Mouse (Mus musculus) forebrain, embryonic 14.5 days (tissue): ENCODE measurements around the gene Ptprs. TPM values are rescaled to one million over a fixed set of nuclear protein-coding genes. Genes with fewer than 3 reads are reported as not detected.
A peak's percentile ranks its signal among the peaks of the same experiment; 100 is the strongest.

Source experiments
- ATAC-seq: fragments of 200-750 bp; cut with Nextera tagmentation; 2 replicates; pipeline ENCODE4 v1.8.0; 2017; ENCODE audit warnings: mild to moderate bottlenecking, moderate library complexity
- DNase-seq: peaks from one replicate; pipeline ENCODE4 v3.0.0-alpha.2; 2015; ENCODE audit warnings: low spot score
- H3K27ac ChIP-seq: fragments of 300-500 bp; sonication (generic); 2 replicates; pipeline ENCODE4 v1.5.1; 2014; ENCODE audit warnings: low read depth, mild to moderate bottlenecking, control low read depth, low read length, moderate library complexity
- H3K27me3 ChIP-seq: fragments of 300-500 bp; sonication (generic); replicated peaks from 2 replicates; pipeline ENCODE4 v1.6.1; 2014; ENCODE audit warnings: low read length, control low read depth, mixed read lengths; ENCODE audit not compliant: control insufficient read depth, insufficient read depth
- H3K36me3 ChIP-seq: fragments of 300-500 bp; sonication (generic); 2 replicates; pipeline ENCODE4 v1.6.1; 2014; ENCODE audit warnings: low read length, control low read depth; ENCODE audit not compliant: control insufficient read depth, insufficient read depth
- H3K4me1 ChIP-seq: fragments of 300-500 bp; sonication (generic); 2 replicates; pipeline ENCODE4 v1.6.1; 2014; ENCODE audit warnings: antibody characterized with exemption, low read length, control low read depth; ENCODE audit not compliant: control insufficient read depth, insufficient read depth
- H3K4me2 ChIP-seq: fragments of 300-500 bp; sonication (generic); 2 replicates; pipeline ENCODE4 v1.6.1; 2014; ENCODE audit warnings: mild to moderate bottlenecking, control low read depth, low read length
- H3K4me3 ChIP-seq: fragments of 300-500 bp; sonication (generic); 2 replicates; pipeline ENCODE4 v1.5.1; 2014; ENCODE audit warnings: low read depth, low read length, control low read depth
- H3K9ac ChIP-seq: fragments of 300-500 bp; sonication (generic); 2 replicates; pipeline ENCODE4 v1.6.1; 2014; ENCODE audit warnings: mild to moderate bottlenecking, low read length, control low read depth, moderate library complexity
- H3K9me3 ChIP-seq: fragments of 300-500 bp; sonication (generic); replicated peaks from 2 replicates; pipeline ENCODE4 v1.6.1; 2016; ENCODE audit warnings: low read length, control low read depth, mixed read lengths; ENCODE audit not compliant: control insufficient read depth
- WGBS: fragments of 180-500 bp; shearing (Covaris S2); extraction: QIAGEN DNeasy Blood & Tissue Kit; methylation state at CpG from one replicate; pipeline ENCODE4 v1.1.7; 2014; 5-methylcytosine and 5-hydroxymethylcytosine counted together
- polyA plus RNA-seq: library from polyadenylated mRNA; unstranded; fragments of >200 nt; fragmentation: Nextera tagmentation; extraction: Ambion mirVana; gene quantifications from 2 replicates; pipeline ENCODE4 v1.2.1, GENCODE M21; 2014

Gene Ptprs
- polyA plus RNA-seq, 1 experiment from 2014 or later, result 248 TPM

- no peaks in the 10 kb centered on the region for H3K9me3 ChIP-seq
- DNase-seq (no peak), ATAC-seq (no peak)
- H3K9ac ChIP-seq, result no peak overlapping the region
- no peak overlapping the region for H3K4me2 ChIP-seq
- 74% methylated on average over 9 of the region's 9 CpGs for WGBS
- H3K36me3 ChIP-seq, result no peaks in the 10 kb centered on the region
- H3K27me3 ChIP-seq, result no peaks in the 10 kb centered on the region
- peak overlapping the region; percentile 44; the same call in 1 of the 2 replicates for H3K27ac ChIP-seq
- no peak overlapping the region for H3K4me3 ChIP-seq
- H3K4me1 ChIP-seq, result peaks cover 20% of the 10 kb centered on the region
Observed at GRCm38 (mm10) chr17:56485926-56486325, 9.6 kb upstream of the Ptprs start.

- Histone ChIP-seq H3K27me3 (no peaks in the 10 kb centered on the region), H3K4me1 (peaks cover 20% of the 10 kb centered on the region), H3K9ac (no peak overlapping the region), H3K27ac (no peak overlapping the region), H3K9me3 (no peaks in the 10 kb centered on the region), H3K4me2 (no peak overlapping the region), H3K4me3 (no peak overlapping the region), H3K36me3 (no peaks in the 10 kb centered on the region)
- no peak for ATAC-seq
- DNase-seq, result peak; percentile 62
- 57% methylated on average over 8 of the region's 9 CpGs for WGBS
Observed at GRCm38 (mm10) chr17:56485118-56485517, 8.8 kb upstream of the Ptprs start.

GRCm38 (mm10) chr17:56482671-56483070 lies 6.4 kb upstream of the Ptprs start:
- H3K27me3 ChIP-seq, result no peaks in the 10 kb centered on the region
- H3K9ac ChIP-seq, result no peak overlapping the region
- DNase-seq, result no peak
- H3K4me2 ChIP-seq, result no peak overlapping the region
- no peaks in the 10 kb centered on the region for H3K9me3 ChIP-seq
- H3K4me1 ChIP-seq, result peaks cover 12% of the 10 kb centered on the region
- no peak for ATAC-seq
- H3K27ac ChIP-seq, result no peak overlapping the region
- H3K36me3 ChIP-seq, result no peaks in the 10 kb centered on the region
- WGBS, result 92% methylated on average over 1 of the region's 1 CpGs
- no peak overlapping the region for H3K4me3 ChIP-seq

- peaks cover 5% of the 10 kb centered on the region; the same call in 1 of the 2 replicates for H3K4me1 ChIP-seq
- ATAC-seq, result no peak
- 7% methylated on average over 6 of the region's 6 CpGs for WGBS
- H3K4me2 ChIP-seq, result no peak overlapping the region
- no peaks in the 10 kb centered on the region for H3K36me3 ChIP-seq
- no peak overlapping the region for H3K27ac ChIP-seq
- H3K4me3 ChIP-seq, result no peak overlapping the region
- DNase-seq, result peak; percentile 78
- H3K9ac ChIP-seq, result no peak overlapping the region
- 0 out of 2 replicates have a peak, but pooled peaks cover 3% of the 10 kb centered on the region for H3K9me3 ChIP-seq
- H3K27me3 ChIP-seq, result no peaks in the 10 kb centered on the region
Observed at GRCm38 (mm10) chr17:56479358-56479757, 3.1 kb upstream of the Ptprs start.

GRCm38 (mm10) chr17:56478191-56478611 lies 1.9 kb upstream of the Ptprs start:
- Histone ChIP-seq H3K4me2 (no peak overlapping the region), H3K4me3 (no peak overlapping the region), H3K27me3 (no peaks in the 10 kb centered on the region), H3K36me3 (no peaks in the 10 kb centered on the region), H3K27ac (no peak overlapping the region), H3K4me1 (peaks cover 15% of the 10 kb centered on the region), H3K9ac (no peak overlapping the region), H3K9me3 (0 out of 2 replicates have a peak, but pooled peaks cover 3% of the 10 kb centered on the region)
- ATAC-seq (no peak), DNase-seq (no peak)
- WGBS, result 74% methylated on average over 11 of the region's 11 CpGs

- Histone ChIP-seq H3K9me3 (0 out of 2 replicates have a peak, but pooled peaks cover 3% of the 10 kb centered on the region), H3K27ac (no peak overlapping the region), H3K4me2 (no peak overlapping the region), H3K4me1 (peaks cover 19% of the 10 kb centered on the region), H3K36me3 (no peaks in the 10 kb centered on the region), H3K27me3 (no peaks in the 10 kb centered on the region), H3K9ac (no peak overlapping the region), H3K4me3 (no peak overlapping the region)
- DNase-seq (no peak), ATAC-seq (no peak)
- WGBS, result 92% methylated on average over 19 of the region's 19 CpGs
Observed at GRCm38 (mm10) chr17:56477191-56477818, 1.0 kb upstream of the Ptprs start.

GRCm38 (mm10) chr17:56475584-56476401 lies 490 bp downstream of the Ptprs start:
- H3K36me3 ChIP-seq, result 0 out of 2 replicates have a peak, but pooled peaks cover 4% of the 10 kb centered on the region
- H3K4me3 ChIP-seq, result peak overlapping the region; percentile 95
- WGBS, result under 1% methylated on average over 62 of the region's 66 CpGs
- 0 out of 2 replicates have a peak, but pooled peaks cover 3% of the 10 kb centered on the region for H3K9me3 ChIP-seq
- H3K27ac ChIP-seq, result peak overlapping the region; percentile 99
- H3K4me2 ChIP-seq, result peak overlapping the region; percentile 99
- no peaks in the 10 kb centered on the region for H3K27me3 ChIP-seq
- H3K9ac ChIP-seq, result peak overlapping the region; percentile 100
- peak; percentile 72 for DNase-seq
- ATAC-seq, result peak; percentile 44
- H3K4me1 ChIP-seq, result peaks cover 32% of the 10 kb centered on the region

- Histone ChIP-seq H3K4me1 (peaks cover 38% of the 10 kb centered on the region), H3K9ac (peak overlapping the region; percentile 100), H3K4me2 (peak overlapping the region; percentile 99), H3K9me3 (0 out of 2 replicates have a peak, but pooled peaks cover 3% of the 10 kb centered on the region), H3K27ac (peak overlapping the region; percentile 99), H3K27me3 (no peaks in the 10 kb centered on the region), H3K36me3 (0 out of 2 replicates have a peak, but pooled peaks cover 6% of the 10 kb centered on the region), H3K4me3 (peak overlapping the region; percentile 95)
- ATAC-seq, result peak; percentile 50
- DNase-seq, result peak; percentile 95
- 1% methylated on average over 24 of the region's 24 CpGs for WGBS
Observed at GRCm38 (mm10) chr17:56474831-56475581, 1.3 kb downstream of the Ptprs start.
